Mouse (Mus musculus): ENCODE data around the gene Ndrg2. TPM values are rescaled to one million over a fixed set of nuclear protein-coding genes. Genes with fewer than 3 reads are reported as not detected.
"Not testable (repeated sequence)": the region's sequence is repeated elsewhere in the genome, so short reads cannot be mapped to it uniquely, and the experiment has no call there.

Ndrg2 gene
- 1,000 to 10,000 TPM in 1 of 2 experiments, 100 to 1,000 TPM in 1; 922 to 1,028 TPM for total RNA-seq (2021)
- long read RNA-seq, transcript Ndrg2-202 (15 exons, 2,103 nt): major isoform, 453 of 1,140 reads
- long read RNA-seq, transcript Ndrg2-201 (16 exons, 2,099 nt): minor isoform, 182 of 1,140 reads
- long read RNA-seq, partial matches to known transcripts: 104 of 1,140 reads
- long read RNA-seq, other reads (novel, unspliced or antisense): 401 of 1,140 reads

GRCm38 (mm10) chr14:51913960-51914762 is at the start of gene Ndrg2:
Gene Ndrg2, minus strand, starts transcription at chr14:51914158.
- DNase-seq (ENCODE audit: low spot score in 2 of 2): peak; percentile 59 to 81

- no peak for DNase-seq (ENCODE audit: low spot score in 2 of 2)
These were observed 46.4 kb upstream of the Ndrg2 start for GRCm38 (mm10) chr14:51960316-51960715.

- DNase-seq (ENCODE audit: low spot score in 2 of 2): no peak
These were observed 29.4 kb upstream of the Ndrg2 start for GRCm38 (mm10) chr14:51943336-51943735.

- DNase-seq (ENCODE audit: low spot score in 2 of 2): no peak
These were observed 28.3 kb upstream of the Ndrg2 start for GRCm38 (mm10) chr14:51942236-51942635.

GRCm38 (mm10) chr14:51941577-51941976 is 27.6 kb upstream of the Ndrg2 start:
- no peak for DNase-seq (ENCODE audit: low spot score in 2 of 2)

GRCm38 (mm10) chr14:51940944-51941560 is 27.1 kb upstream of the Ndrg2 start:
- DNase-seq (ENCODE audit: low spot score in 2 of 2): no peak

- no peak for DNase-seq (ENCODE audit: low spot score in 2 of 2)
These were observed 25.0 kb upstream of the Ndrg2 start for GRCm38 (mm10) chr14:51939005-51939404.

GRCm38 (mm10) chr14:51932092-51933020 is 18.4 kb upstream of the Ndrg2 start:
- no peak for DNase-seq (ENCODE audit: low spot score in 2 of 2)

- DNase-seq (ENCODE audit: low spot score in 2 of 2): peak; percentile 25 to 82
These were observed 16.9 kb upstream of the Ndrg2 start for GRCm38 (mm10) chr14:51930824-51931223.

GRCm38 (mm10) chr14:51929968-51930367 is 16.0 kb upstream of the Ndrg2 start:
- DNase-seq (ENCODE audit: low spot score in 2 of 2): no peak

- DNase-seq (ENCODE audit: low spot score in 2 of 2): peak; percentile 55 to 67
These were observed 15.5 kb upstream of the Ndrg2 start for GRCm38 (mm10) chr14:51929309-51929943.

- not testable (repeated sequence) for DNase-seq (ENCODE audit: low spot score in 2 of 2)
These were observed 13.0 kb upstream of the Ndrg2 start for GRCm38 (mm10) chr14:51926930-51927329.

- no peak for DNase-seq (ENCODE audit: low spot score in 2 of 2)
These were observed 9.5 kb upstream of the Ndrg2 start for GRCm38 (mm10) chr14:51923492-51923891.

- DNase-seq (ENCODE audit: low spot score in 2 of 2): no peak
These were observed 9.0 kb upstream of the Ndrg2 start for GRCm38 (mm10) chr14:51922910-51923309.

GRCm38 (mm10) chr14:51922571-51922865 is 8.6 kb upstream of the Ndrg2 start, which contains the start of gene Rnase13:
Gene Rnase13, minus strand, starts transcription at chr14:51922773.
- DNase-seq (ENCODE audit: low spot score in 2 of 2): no peak

- peak; percentile 17 to 57 for DNase-seq (ENCODE audit: low spot score in 2 of 2)
These were observed 8.0 kb upstream of the Ndrg2 start for GRCm38 (mm10) chr14:51921759-51922570.

GRCm38 (mm10) chr14:51918966-51919365 is 5.0 kb upstream of the Ndrg2 start:
- DNase-seq (ENCODE audit: low spot score in 2 of 2): no peak

GRCm38 (mm10) chr14:51918125-51918524 is 4.2 kb upstream of the Ndrg2 start, which contains the start of gene Tppp2:
Gene Tppp2, plus strand, starts transcription at chr14:51918425.
- no peak for DNase-seq (ENCODE audit: low spot score in 2 of 2)

- no peak for DNase-seq (ENCODE audit: low spot score in 2 of 2)
These were observed 2.6 kb upstream of the Ndrg2 start for GRCm38 (mm10) chr14:51916539-51916938.

GRCm38 (mm10) chr14:51915030-51915429 is 1.1 kb upstream of the Ndrg2 start:
- DNase-seq (ENCODE audit: low spot score in 2 of 2): no peak

Measured in layer of hippocampus, adult 18-20 months (tissue).